Mouse (Mus musculus) forelimb bud, embryonic 11.5 days (tissue): ENCODE data around the gene Ankrd13a.
"Not testable (repeated sequence)": the region's sequence is repeated elsewhere in the genome, so short reads cannot be mapped to it uniquely, and the experiment has no call there.

Experiments
- DNase-seq: peaks from one replicate; pipeline ENCODE4 v3.0.0-alpha.2; 2012; ENCODE audit warnings: low read depth, low spot score

Ankrd13a gene

DNA sequence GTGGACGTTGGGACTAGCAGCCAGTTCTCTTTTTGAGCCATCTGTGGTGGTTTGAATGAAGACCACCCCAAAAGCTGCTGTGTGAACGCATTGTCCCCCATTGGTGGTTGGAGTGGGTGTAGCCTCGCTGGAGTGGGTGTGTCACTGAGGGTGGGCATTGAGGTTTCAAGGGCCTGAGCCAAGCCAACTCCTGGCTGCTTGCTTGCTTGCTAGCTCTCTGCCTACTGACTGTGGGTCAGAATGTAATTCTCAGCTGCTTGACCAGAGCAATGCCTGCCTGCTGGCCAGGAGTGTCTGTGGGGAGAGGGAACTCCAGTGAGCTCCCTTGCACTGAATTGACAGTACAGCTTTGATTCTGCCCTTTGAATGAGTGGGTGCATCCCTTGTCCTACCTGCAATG is 55.3 kb downstream of the Ankrd13a start:
- no peak for DNase-seq

DNA sequence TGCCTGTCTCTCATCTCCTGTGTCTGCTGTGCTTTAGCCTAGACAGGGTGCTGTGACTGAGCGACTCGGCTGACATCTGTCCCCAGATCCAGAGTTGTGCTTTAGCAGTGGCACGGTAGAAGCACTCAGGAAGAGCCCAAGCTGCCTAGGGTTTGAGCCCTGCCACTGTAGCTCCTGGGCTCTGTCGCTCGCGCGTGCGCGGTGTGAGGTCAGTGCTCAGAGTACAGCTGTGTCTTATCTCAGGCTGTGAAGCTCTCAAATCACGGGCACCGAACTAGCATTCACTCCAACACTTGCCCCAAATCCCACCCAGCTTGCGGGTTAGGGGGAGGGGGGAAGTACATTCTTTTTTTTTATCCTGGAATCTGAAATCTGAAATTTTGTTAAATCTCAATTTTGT is 62.4 kb downstream of the Ankrd13a start:
- no peak for DNase-seq

DNA sequence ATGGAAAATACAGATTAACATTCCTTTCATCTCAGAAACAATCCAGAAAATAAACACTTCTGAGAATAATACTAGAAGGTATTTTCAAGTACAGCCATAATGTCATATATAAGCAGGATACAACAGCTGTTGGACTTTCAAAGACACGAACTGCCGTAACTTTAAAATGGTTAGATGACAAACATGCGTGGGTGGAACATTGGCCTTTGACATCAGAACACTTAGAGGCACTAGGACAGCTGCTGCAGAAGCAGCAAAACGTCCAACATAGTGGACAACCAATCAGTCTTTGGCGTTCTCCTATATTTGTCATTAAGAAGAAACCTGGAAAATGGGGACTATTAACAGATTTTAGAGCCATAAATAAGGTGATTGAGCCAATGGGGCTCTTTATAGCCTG is 66.0 kb downstream of the Ankrd13a start:
- not testable (repeated sequence) for DNase-seq

DNA sequence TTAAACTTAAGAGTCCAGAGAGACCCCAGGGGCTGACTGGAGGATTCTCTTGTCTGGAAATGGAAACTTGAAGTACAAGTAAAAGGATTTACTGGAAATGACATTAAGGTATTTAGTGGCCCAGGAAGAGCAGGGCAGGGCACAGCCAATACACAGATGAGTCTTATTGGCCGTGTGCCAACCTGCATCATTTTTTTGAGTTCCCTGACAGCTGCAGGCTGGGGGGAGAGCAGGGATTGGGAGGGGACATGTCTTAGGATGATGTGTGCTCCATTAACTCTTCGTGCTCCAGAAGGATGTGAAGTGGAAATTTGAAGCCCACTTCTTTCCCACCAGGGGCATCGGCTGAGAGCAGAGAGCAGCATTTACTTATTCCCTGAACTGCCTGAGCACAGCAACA is 67.7 kb downstream of the Ankrd13a start:
- DNase-seq: not testable (repeated sequence)

DNA sequence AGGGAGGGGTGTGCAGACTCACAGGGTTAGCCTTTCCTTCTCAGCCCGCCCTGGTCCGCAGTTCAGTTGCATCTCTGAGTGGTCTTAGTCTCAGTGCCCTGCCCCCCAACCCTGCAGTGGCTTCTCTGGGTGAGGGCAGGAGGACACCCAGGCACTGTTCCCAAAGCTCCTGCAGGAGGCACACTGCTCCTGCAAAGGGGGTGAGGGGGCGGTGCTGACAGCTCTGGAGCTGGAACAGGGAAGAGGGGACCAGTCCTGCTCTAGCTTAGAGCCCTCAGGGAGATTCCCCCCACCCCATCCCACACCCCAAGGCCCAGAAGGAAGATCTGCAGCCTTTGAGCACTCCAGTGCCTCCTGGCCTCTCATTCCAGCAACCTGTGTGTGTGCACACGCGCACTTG is 68.2 kb downstream of the Ankrd13a start:
- DNase-seq: no peak

DNA sequence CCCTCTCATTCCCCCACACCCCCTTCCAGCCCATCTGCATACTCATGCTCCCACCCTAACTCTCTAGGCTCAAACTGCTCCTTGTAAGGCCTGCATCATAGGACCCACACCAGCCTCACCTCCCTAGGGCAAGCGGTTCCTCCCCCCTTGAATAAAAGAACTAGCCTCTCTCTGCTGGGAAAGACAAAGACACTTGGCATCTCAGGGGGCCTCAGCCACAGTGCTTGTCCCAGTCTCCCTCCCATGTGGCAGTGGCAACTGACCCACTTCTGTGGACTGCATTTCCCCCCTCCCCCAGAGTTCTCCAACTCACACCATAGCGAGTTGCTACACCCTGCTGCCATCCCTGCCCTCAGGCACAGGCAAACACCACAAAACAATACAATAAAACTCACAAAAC is 69.9 kb downstream of the Ankrd13a start:
- not testable (repeated sequence) for DNase-seq

DNA sequence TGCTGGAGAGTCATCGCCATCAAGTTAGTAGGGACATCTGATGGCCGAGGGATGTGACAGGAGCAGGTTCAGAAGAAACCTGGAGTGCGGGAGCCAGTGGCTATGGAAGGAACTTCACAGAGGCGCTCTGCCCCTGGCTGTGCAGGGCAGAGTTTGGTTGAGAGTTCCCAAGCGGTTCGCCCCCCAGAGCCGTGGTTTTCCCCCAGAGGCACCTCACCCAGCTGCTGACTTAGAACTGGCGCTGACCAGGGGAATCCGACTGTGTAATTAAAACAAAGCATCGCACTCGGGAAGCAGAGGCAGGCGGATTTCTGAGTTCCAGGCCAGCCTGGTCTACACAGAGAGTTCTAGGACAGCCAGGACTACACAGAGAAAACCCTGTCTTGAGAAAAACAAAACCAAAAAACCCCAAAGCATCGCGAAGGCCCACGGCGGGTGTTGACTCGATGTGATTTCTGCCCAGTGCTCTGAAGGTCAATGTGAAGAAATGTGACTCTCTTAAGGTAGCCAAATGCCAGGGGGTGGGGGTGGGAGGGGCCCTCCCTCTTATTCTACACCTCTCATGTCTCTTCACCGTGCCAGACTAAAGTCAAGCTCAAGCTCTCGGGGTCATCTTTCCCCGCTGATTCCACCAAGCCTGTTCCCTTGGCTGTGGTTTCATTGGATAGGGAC is 77.2 kb downstream of the Ankrd13a start:
- no peak for DNase-seq

DNA sequence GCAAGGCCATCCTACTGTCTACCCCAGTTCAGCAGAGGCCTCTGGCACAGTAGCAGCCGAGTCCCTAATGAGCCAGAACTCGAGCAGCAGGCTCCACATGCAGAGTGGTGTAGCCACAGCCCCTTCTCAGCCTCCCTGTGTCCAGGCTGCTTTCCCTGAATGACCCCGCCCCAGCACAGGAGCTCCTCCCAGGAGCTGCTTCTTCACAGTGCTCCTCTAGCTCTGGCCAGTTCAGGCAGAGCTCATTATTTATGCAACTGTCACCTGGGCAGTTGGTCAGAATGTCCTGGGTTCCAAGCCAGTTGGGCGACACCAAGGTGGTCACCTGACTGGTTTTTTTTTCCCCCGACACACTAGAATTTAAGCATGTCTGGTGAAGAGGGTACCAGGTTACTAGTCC is 78.9 kb downstream of the Ankrd13a start, which contains the start of gene 4930519G04Rik:
TSS of gene 4930519G04Rik (plus strand) at position 301 of the 400 bp plus-strand sequence.
- not testable (repeated sequence) for DNase-seq
